Mouse (Mus musculus): ENCODE results near the gene Otud7a. TPM values are rescaled to one million over a fixed set of nuclear protein-coding genes. Genes with fewer than 3 reads are reported as not detected.

Gene Otud7a
- total and polyA plus RNA-seq, 3 experiments, result not detected

- H3K9me3 ChIP-seq (replicated peaks; ENCODE audit: insufficient read depth, low read length), result no peaks in the 10 kb centered on the region
- H3K36me3 ChIP-seq (ENCODE audit: control insufficient read depth in 1 of 2, insufficient read depth in 2 of 2, low read length in 2 of 2), result no peaks in the 10 kb centered on the region
- no peaks in the 10 kb centered on the region for H3K27me3 ChIP-seq (ENCODE audit: control insufficient read depth in 1 of 2, insufficient read depth in 2 of 2, low read length in 2 of 2)
- no peaks in the 10 kb centered on the region for H3K4me1 ChIP-seq (ENCODE audit: control insufficient read depth in 1 of 2, insufficient read depth in 2 of 2, low read length in 2 of 2)
- TF ChIP-seq CTCF (IDR thresholded peaks at IDR 0.05 in 2 of 3, conservative IDR thresholded peaks at IDR 0.05 in 1 of 3; ENCODE audit: control insufficient read depth in 1 of 3, insufficient read depth in 1 of 3, low read depth in 2 of 3, low read length in 3 of 3, poor library complexity in 1 of 3, severe bottlenecking in 1 of 3) (no peak), CHD2 (IDR thresholded peaks at IDR 0.05; ENCODE audit: low read length) (no peak), E2F4 (IDR thresholded peaks at IDR 0.05; ENCODE audit: borderline replicate concordance, low read depth, low read length) (no peak), MEF2A (IDR thresholded peaks at IDR 0.05; ENCODE audit: extremely low read depth, insufficient replicate concordance, low read depth, low read length, poor library complexity, severe bottlenecking) (no peak), MAFK (IDR thresholded peaks at IDR 0.05; ENCODE audit: borderline replicate concordance, low read depth, low read length) (no peak)
- no peak overlapping the region for H3K9ac ChIP-seq (ENCODE audit: control insufficient read depth, low read depth, low read length, poor library complexity, severe bottlenecking)
- H3K4me3 ChIP-seq (ENCODE audit: control insufficient read depth in 1 of 2, insufficient read depth in 1 of 2, low read depth in 2 of 2, low read length in 2 of 2), result no peak overlapping the region
- no peak for DNase-seq (ENCODE audit: low read depth, low spot score)
- H3K27ac ChIP-seq (ENCODE audit: control insufficient read depth, low read depth, low read length), result no peak overlapping the region
- no peaks in the 10 kb centered on the region for H3K79me2 ChIP-seq (ENCODE audit: control insufficient read depth, insufficient read depth, low read length, poor library complexity)
Observed at GRCm38 (mm10) chr7:63556324-63556723, 111.8 kb downstream of the Otud7a start.

- Histone ChIP-seq H3K36me3 (ENCODE audit: control insufficient read depth in 1 of 2, insufficient read depth in 2 of 2, low read length in 2 of 2) (no peaks in the 10 kb centered on the region), H3K27ac (ENCODE audit: control insufficient read depth, low read depth, low read length) (no peak overlapping the region), H3K27me3 (ENCODE audit: control insufficient read depth in 1 of 2, insufficient read depth in 2 of 2, low read length in 2 of 2) (no peaks in the 10 kb centered on the region), H3K4me3 (ENCODE audit: control insufficient read depth in 1 of 2, insufficient read depth in 1 of 2, low read depth in 2 of 2, low read length in 2 of 2) (no peak overlapping the region), H3K79me2 (ENCODE audit: control insufficient read depth, insufficient read depth, low read length, poor library complexity) (no peaks in the 10 kb centered on the region), H3K4me1 (ENCODE audit: control insufficient read depth in 1 of 2, insufficient read depth in 2 of 2, low read length in 2 of 2) (no peaks in the 10 kb centered on the region), H3K9me3 (replicated peaks; ENCODE audit: insufficient read depth, low read length) (no peaks in the 10 kb centered on the region), H3K9ac (ENCODE audit: control insufficient read depth, low read depth, low read length, poor library complexity, severe bottlenecking) (no peak overlapping the region)
- no peak for DNase-seq (ENCODE audit: low read depth, low spot score)
- TF ChIP-seq JUND (IDR thresholded peaks at IDR 0.05; ENCODE audit: low read depth, low read length) (no peak), MYB (IDR thresholded peaks at IDR 0.05; ENCODE audit: low read depth, low read length) (no peak), MYC (IDR thresholded peaks at IDR 0.05; ENCODE audit: low read depth, low read length) (no peak), MAX (IDR thresholded peaks at IDR 0.05; ENCODE audit: low read length) (no peak), E2F4 (IDR thresholded peaks at IDR 0.05; ENCODE audit: borderline replicate concordance, low read depth, low read length) (no peak), EP300 (IDR thresholded peaks at IDR 0.05; ENCODE audit: low read depth in 1 of 2, low read length in 2 of 2) (no peak), MAZ (IDR thresholded peaks at IDR 0.05; ENCODE audit: low read depth, low read length) (no peak), ZKSCAN1 (IDR thresholded peaks at IDR 0.05; ENCODE audit: low read depth, low read length) (no peak), TBP (IDR thresholded peaks at IDR 0.05; ENCODE audit: low read depth, low read length) (no peak), RCOR1 (IDR thresholded peaks at IDR 0.05; ENCODE audit: low read depth, low read length) (no peak), GATA1 (IDR thresholded peaks at IDR 0.05; ENCODE audit: low read depth, low read length) (no peak), BHLHE40 (IDR thresholded peaks at IDR 0.05; ENCODE audit: borderline replicate concordance, low read depth, low read length) (no peak), HCFC1 (IDR thresholded peaks at IDR 0.05; ENCODE audit: low read depth, low read length) (no peak)
Observed at GRCm38 (mm10) chr7:63558918-63559317, 114.4 kb downstream of the Otud7a start.
